Mouse (Mus musculus) adrenal gland, adult 18-20 months (tissue): ENCODE measurements around the gene Gm42791. TPM values are rescaled to one million over a fixed set of nuclear protein-coding genes. Genes with fewer than 3 reads are reported as not detected.

Source experiments
- DNase-seq, 2 experiments: peaks; one replicate each; pipeline ENCODE4 v3.0.0; 2021 to 2022; ENCODE audit warnings: low spot score in 2 of 2
- total RNA-seq, 2 experiments: library from RNA; stranded (reverse); gene quantifications; 1 replicate in 1 of 2; 2 replicates in 1 of 2; pipeline ENCODE4 v1.2.3; 2021

Gene Gm42791
- total RNA-seq, 2 experiments from 2014 or later = 3.4 to 8.0 TPM

- no peak for DNase-seq
These were observed 104.7 kb downstream of the Gm42791 start for GRCm38 (mm10) chr5:148890237-148890636.

DNA sequence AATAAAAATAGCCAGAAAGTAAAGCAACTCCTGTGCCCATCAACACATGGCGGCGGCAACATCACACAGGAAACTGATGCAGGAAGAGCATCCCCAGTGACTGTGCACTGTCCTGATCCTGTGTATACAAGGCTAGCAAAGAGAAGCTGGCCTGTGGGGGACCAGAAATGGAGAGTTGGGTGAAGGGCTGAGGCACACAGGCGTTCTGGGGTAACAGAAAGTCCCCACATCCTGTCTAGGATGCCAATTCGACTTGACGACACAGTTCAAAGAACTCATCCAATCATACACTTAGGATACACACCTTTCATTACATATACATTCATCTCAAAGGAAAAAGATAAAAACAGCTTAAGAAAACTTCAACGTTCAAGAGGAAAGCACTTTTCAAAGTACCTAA is 106.9 kb downstream of the Gm42791 start:
- no peak for DNase-seq

DNA sequence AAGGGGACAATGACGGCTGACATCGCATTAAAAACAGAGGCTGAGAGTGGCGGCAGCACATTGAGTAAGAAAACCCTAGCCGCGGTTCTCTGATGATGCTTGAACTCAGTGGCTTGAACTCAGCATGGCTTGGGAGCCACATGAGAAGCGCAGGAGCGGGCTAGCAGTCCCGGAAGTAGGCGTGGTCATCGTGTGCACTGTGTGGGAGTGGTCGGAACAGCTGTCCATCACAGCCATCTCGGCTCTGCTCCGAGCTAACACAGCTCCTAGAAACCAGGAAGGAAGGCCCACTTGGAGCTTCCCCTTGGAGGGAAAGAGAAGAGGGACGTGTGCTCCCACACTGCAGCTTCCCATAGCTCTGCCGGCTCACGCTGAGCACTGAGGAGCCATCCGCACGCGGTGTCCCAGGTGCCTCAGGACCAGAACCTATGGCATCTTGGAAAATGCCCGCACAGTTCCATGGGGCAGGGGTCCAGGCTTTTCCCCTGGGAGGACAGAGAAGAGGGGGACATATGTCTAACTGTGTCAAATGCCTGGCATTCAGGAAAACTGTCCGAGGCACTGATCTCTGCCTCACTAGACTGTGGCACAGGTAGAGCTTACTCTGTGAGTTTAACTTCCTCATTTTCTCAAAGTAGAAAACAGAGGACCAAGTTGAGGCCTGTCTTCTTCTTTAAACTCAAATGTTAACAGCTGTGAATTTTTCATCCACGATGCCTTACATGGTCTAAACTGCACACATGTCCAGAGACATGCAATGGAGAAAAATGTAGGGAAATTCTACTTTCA is 108.9 kb downstream of the Gm42791 start:
- DNase-seq = no peak

- DNase-seq = no peak
These were observed 111.3 kb downstream of the Gm42791 start for GRCm38 (mm10) chr5:148883671-148884070.

DNA sequence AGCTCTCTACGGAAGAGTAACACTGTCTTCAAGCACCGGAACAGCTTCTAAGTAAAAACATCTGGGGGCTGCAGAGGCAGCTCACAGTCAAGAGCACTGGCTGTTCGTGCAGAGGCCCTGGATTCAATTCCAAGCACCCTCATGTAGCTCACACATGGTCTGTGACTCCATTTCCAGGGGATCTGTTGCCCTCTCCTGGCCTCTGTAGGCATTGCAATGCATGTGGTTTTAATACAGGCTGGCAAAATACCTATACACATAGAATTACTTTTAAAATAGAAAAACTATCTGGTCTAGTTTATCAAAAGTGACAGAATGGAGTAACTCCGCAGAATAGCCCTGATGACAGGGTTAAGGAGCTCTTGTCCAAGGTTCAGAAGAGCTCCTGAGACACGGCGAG is 115.7 kb downstream of the Gm42791 start:
- no peak for DNase-seq

- DNase-seq = no peak
These were observed 121.8 kb downstream of the Gm42791 start for GRCm38 (mm10) chr5:148873116-148873515.

GRCm38 (mm10) chr5:148869583-148869982 is 125.4 kb downstream of the Gm42791 start:
- no peak for DNase-seq

- no peak for DNase-seq
These were observed 127.2 kb downstream of the Gm42791 start for GRCm38 (mm10) chr5:148867766-148868165.

DNA sequence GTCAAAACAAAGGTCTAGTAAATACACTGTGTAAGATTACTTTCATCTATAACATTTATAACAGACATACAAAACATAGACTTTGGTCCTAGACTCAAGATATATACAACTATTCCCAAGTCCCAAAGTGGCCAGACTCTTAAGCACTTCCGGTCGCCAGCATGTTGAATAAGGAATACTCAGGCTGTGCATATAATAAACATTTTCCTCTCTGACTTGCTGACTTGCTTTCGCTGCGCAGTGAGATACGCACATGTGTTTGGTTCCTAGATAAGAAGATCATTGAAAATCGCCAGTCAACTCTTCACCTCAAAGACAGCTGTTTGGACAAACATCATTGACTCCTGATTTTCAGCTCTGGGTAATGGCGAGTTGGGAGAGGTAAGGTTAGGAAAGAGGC is 127.8 kb downstream of the Gm42791 start:
- DNase-seq = no peak

GRCm38 (mm10) chr5:148866571-148866970 is 128.4 kb downstream of the Gm42791 start:
- DNase-seq = no peak

DNA sequence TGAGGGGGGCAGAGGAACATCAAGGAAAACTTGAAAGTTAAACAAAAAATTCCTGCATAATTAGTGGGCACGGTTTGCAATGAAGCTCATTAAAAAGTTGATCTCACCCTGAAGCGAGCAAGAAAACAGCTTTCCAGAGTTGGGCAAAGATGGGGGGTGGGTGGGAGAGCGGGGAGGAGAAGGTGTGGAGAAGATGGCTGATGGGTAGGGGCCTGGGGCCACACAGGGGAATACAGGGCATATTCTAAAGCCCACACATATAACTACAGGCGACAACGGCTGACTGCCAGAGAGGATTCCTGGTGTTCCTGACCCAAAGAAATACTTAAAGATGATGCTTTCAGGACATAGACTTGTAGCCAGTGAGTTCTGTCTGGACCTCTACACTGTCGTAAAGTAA is 131.5 kb downstream of the Gm42791 start:
- no peak for DNase-seq

- no peak for DNase-seq
These were observed 132.1 kb downstream of the Gm42791 start for GRCm38 (mm10) chr5:148862853-148863252.

GRCm38 (mm10) chr5:148862136-148862535 is 132.8 kb downstream of the Gm42791 start:
- no peak for DNase-seq

GRCm38 (mm10) chr5:148857522-148857921 is 137.4 kb downstream of the Gm42791 start:
- DNase-seq = no peak

- DNase-seq = no peak
These were observed 139.9 kb downstream of the Gm42791 start for GRCm38 (mm10) chr5:148855047-148855446.

GRCm38 (mm10) chr5:148854166-148854565 is 140.8 kb downstream of the Gm42791 start:
- DNase-seq = no peak

DNA sequence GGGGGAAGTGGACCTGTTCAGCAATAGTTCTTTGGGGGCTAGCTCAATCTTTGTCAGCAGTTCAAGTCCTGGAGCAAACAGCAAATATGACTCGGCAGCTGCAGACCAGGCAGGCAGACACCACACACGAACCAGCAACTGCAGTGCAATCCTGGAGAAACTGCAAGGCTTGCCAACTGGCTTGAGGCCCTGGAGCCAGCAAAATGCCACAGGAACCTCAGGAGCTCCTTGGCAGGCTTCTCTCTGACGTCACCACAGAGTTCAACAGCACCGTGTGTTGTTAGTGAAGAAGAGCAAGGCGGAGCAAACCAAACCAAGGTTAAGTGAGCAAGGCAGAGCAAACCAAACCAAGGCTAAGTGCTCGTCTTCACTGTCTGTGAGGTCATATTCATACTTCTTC is 145.4 kb downstream of the Gm42791 start:
- DNase-seq = no peak

GRCm38 (mm10) chr5:148847032-148847431 is 147.9 kb downstream of the Gm42791 start:
- no peak for DNase-seq

Other genes with a start within 250 kb of the Gm42791 start
- 1 to 10 TPM; 5.8 to 8.3 TPM for gene Katnal1, start 65.8 kb downstream of the Gm42791 start, total RNA-seq
- gene Uspl1, start 189.2 kb upstream of the Gm42791 start, total RNA-seq = 10 to 100 TPM; 42.6 to 44.0 TPM
- 100 to 1,000 TPM; 113 to 157 TPM for gene Hmgb1, start 189.3 kb upstream of the Gm42791 start, total RNA-seq